Mouse (Mus musculus) liver, embryonic 13.5 days (tissue): ENCODE data around the gene Habp4. TPM values are rescaled to one million over a fixed set of nuclear protein-coding genes. Genes with fewer than 3 reads are reported as not detected.

ENCODE experiments used
- ATAC-seq: fragments of 200-750 bp; cut with Nextera tagmentation; 2 replicates; pipeline ENCODE4 v1.8.0; 2017; ENCODE audit warnings: low read depth, mild to moderate bottlenecking, moderate number of reproducible peaks, moderate library complexity
- DNase-seq: peaks from one replicate; pipeline ENCODE4 v3.0.0; 2022
- H3K27ac ChIP-seq: fragments of 300-500 bp; sonication (generic); 2 replicates; pipeline ENCODE4 v1.5.1; 2015; ENCODE audit warnings: moderate library complexity, mild to moderate bottlenecking, inconsistent platforms
- H3K27me3 ChIP-seq: fragments of 300-500 bp; sonication (generic); 2 replicates; pipeline ENCODE4 v1.6.1; 2015; ENCODE audit warnings: mild to moderate bottlenecking, inconsistent platforms
- H3K36me3 ChIP-seq: fragments of 300-500 bp; sonication (generic); 2 replicates; pipeline ENCODE4 v1.6.1; 2015; ENCODE audit warnings: mild to moderate bottlenecking, inconsistent platforms
- H3K4me1 ChIP-seq: fragments of 300-500 bp; sonication (generic); replicated peaks from 2 replicates; pipeline ENCODE4 v1.6.1; 2015; ENCODE audit warnings: inconsistent platforms
- H3K4me2 ChIP-seq: fragments of 300-500 bp; sonication (generic); 2 replicates; pipeline ENCODE4 v1.6.1; 2015; ENCODE audit warnings: inconsistent platforms, mild to moderate bottlenecking, moderate library complexity
- H3K4me3 ChIP-seq: fragments of 300-500 bp; sonication (generic); replicated peaks from 2 replicates; pipeline ENCODE4 v1.5.1; 2015; ENCODE audit warnings: mild to moderate bottlenecking, inconsistent platforms
- H3K9ac ChIP-seq: fragments of 300-500 bp; sonication (generic); 2 replicates; pipeline ENCODE4 v1.6.1; 2015; ENCODE audit warnings: mild to moderate bottlenecking, inconsistent platforms
- H3K9me3 ChIP-seq: fragments of 300-500 bp; sonication (generic); replicated peaks from 2 replicates; pipeline ENCODE4 v1.6.1; 2016; ENCODE audit warnings: inconsistent platforms
- WGBS: fragments of 180-500 bp; shearing (Covaris S2); methylation state at CpG from one replicate; pipeline ENCODE4 v1.1.7; 2015; ENCODE audit not compliant: insufficient replicate concordance; 5-methylcytosine and 5-hydroxymethylcytosine counted together
- polyA plus RNA-seq: library from polyadenylated mRNA; unstranded; fragments of >200 nt; fragmentation: Nextera tagmentation; extraction: Ambion mirVana; gene quantifications from 2 replicates; pipeline ENCODE4 v1.2.1, GENCODE M21; 2015

The Habp4 gene
- polyA plus RNA-seq, 1 experiment from 2014 or later = 7.5 TPM

GRCm38 (mm10) chr13:64178746-64179652, 17.4 kb downstream of the Habp4 start:
- H3K27ac ChIP-seq = peak overlapping the region; percentile 53
- peak; percentile 45; the same call in 1 of the 2 replicates for ATAC-seq
- no peak overlapping the region for H3K4me3 ChIP-seq
- no peak for DNase-seq
- no peak overlapping the region for H3K9ac ChIP-seq
- WGBS = 63% methylated on average over 13 of the region's 13 CpGs
- H3K27me3 ChIP-seq = no peaks in the 10 kb centered on the region
- H3K4me1 ChIP-seq = peaks cover 10% of the 10 kb centered on the region
- 0 out of 2 replicates have a peak, but pooled peaks cover 2% of the 10 kb centered on the region for H3K36me3 ChIP-seq
- H3K4me2 ChIP-seq = no peak overlapping the region
- no peaks in the 10 kb centered on the region for H3K9me3 ChIP-seq

GRCm38 (mm10) chr13:64180300-64180699, 18.7 kb downstream of the Habp4 start:
- no peak overlapping the region for H3K4me3 ChIP-seq
- no peak for ATAC-seq
- no peak overlapping the region for H3K27ac ChIP-seq
- H3K27me3 ChIP-seq = no peaks in the 10 kb centered on the region
- no peaks in the 10 kb centered on the region for H3K9me3 ChIP-seq
- no peak overlapping the region for H3K4me2 ChIP-seq
- WGBS = 60% methylated on average over 4 of the region's 4 CpGs
- no peak for DNase-seq
- peaks cover 10% of the 10 kb centered on the region for H3K4me1 ChIP-seq
- no peaks in the 10 kb centered on the region for H3K36me3 ChIP-seq
- H3K9ac ChIP-seq = no peak overlapping the region

- Histone ChIP-seq H3K27me3 (no peaks in the 10 kb centered on the region), H3K4me2 (no peak overlapping the region), H3K4me1 (peaks cover 10% of the 10 kb centered on the region), H3K9ac (no peak overlapping the region), H3K27ac (no peak overlapping the region), H3K9me3 (no peaks in the 10 kb centered on the region), H3K4me3 (no peak overlapping the region), H3K36me3 (no peaks in the 10 kb centered on the region)
- DNase-seq (peak; percentile 19), ATAC-seq (peak; percentile 47; the same call in 1 of the 2 replicates)
- 62% methylated on average over 3 of the region's 3 CpGs for WGBS
Observed at GRCm38 (mm10) chr13:64180888-64181287, 19.3 kb downstream of the Habp4 start.

GRCm38 (mm10) chr13:64182091-64182490, 20.5 kb downstream of the Habp4 start:
- no peak for ATAC-seq
- Histone ChIP-seq H3K27me3 (no peaks in the 10 kb centered on the region), H3K9ac (no peak overlapping the region), H3K36me3 (no peaks in the 10 kb centered on the region), H3K4me3 (no peak overlapping the region), H3K4me2 (no peak overlapping the region), H3K9me3 (no peaks in the 10 kb centered on the region), H3K27ac (no peak overlapping the region), H3K4me1 (peaks cover 10% of the 10 kb centered on the region)
- 62% methylated on average over 2 of the region's 2 CpGs for WGBS
- DNase-seq = no peak

- WGBS = 59% methylated on average over 4 of the region's 4 CpGs
- H3K27ac ChIP-seq = no peak overlapping the region
- H3K9me3 ChIP-seq = no peaks in the 10 kb centered on the region
- no peak overlapping the region for H3K9ac ChIP-seq
- DNase-seq (no peak), ATAC-seq (no peak)
- H3K4me3 ChIP-seq = no peak overlapping the region
- H3K4me2 ChIP-seq = no peak overlapping the region
- no peaks in the 10 kb centered on the region for H3K36me3 ChIP-seq
- H3K27me3 ChIP-seq = no peaks in the 10 kb centered on the region
- H3K4me1 ChIP-seq = peaks cover 6% of the 10 kb centered on the region
Observed at GRCm38 (mm10) chr13:64183583-64183982, 22.0 kb downstream of the Habp4 start.

GRCm38 (mm10) chr13:64184361-64184760, 22.7 kb downstream of the Habp4 start:
- Histone ChIP-seq H3K4me1 (0 out of 2 replicates have a peak, but pooled peaks cover 4% of the 10 kb centered on the region), H3K27ac (no peak overlapping the region), H3K27me3 (no peaks in the 10 kb centered on the region), H3K4me3 (no peak overlapping the region), H3K36me3 (no peaks in the 10 kb centered on the region), H3K9ac (no peak overlapping the region), H3K9me3 (no peaks in the 10 kb centered on the region), H3K4me2 (no peak overlapping the region)
- WGBS = 79% methylated on average over 10 of the region's 10 CpGs
- no peak for ATAC-seq
- DNase-seq = no peak

- WGBS = 70% methylated on average over 7 of the region's 7 CpGs
- no peak overlapping the region for H3K9ac ChIP-seq
- H3K9me3 ChIP-seq = no peaks in the 10 kb centered on the region
- no peaks in the 10 kb centered on the region for H3K36me3 ChIP-seq
- H3K4me1 ChIP-seq = 0 out of 2 replicates have a peak, but pooled peaks cover 4% of the 10 kb centered on the region
- no peak overlapping the region for H3K4me3 ChIP-seq
- no peak overlapping the region for H3K27ac ChIP-seq
- no peak for ATAC-seq
- no peak overlapping the region for H3K4me2 ChIP-seq
- H3K27me3 ChIP-seq = no peaks in the 10 kb centered on the region
- no peak for DNase-seq
Observed at GRCm38 (mm10) chr13:64185176-64185575, 23.6 kb downstream of the Habp4 start.

GRCm38 (mm10) chr13:64185586-64185985, 24.0 kb downstream of the Habp4 start:
- WGBS = 73% methylated on average over 9 of the region's 9 CpGs
- no peak for ATAC-seq
- no peak overlapping the region for H3K9ac ChIP-seq

GRCm38 (mm10) chr13:64186516-64186915, 24.9 kb downstream of the Habp4 start:
- H3K4me3 ChIP-seq = no peak overlapping the region
- ATAC-seq = no peak
- DNase-seq = no peak
- no peaks in the 10 kb centered on the region for H3K9me3 ChIP-seq
- H3K4me2 ChIP-seq = no peak overlapping the region
- no peaks in the 10 kb centered on the region for H3K36me3 ChIP-seq
- 0 out of 2 replicates have a peak, but pooled peaks cover 4% of the 10 kb centered on the region for H3K4me1 ChIP-seq
- H3K27me3 ChIP-seq = no peaks in the 10 kb centered on the region
- WGBS = 66% methylated on average over 4 of the region's 4 CpGs
- no peak overlapping the region for H3K27ac ChIP-seq
- no peak overlapping the region for H3K9ac ChIP-seq

More at GRCm38 (mm10) chr13:64185586-64185985, 24.0 kb downstream of the Habp4 start:
- Histone ChIP-seq H3K4me3 (no peak overlapping the region), H3K36me3 (no peaks in the 10 kb centered on the region), H3K9me3 (no peaks in the 10 kb centered on the region), H3K4me2 (no peak overlapping the region), H3K27me3 (no peaks in the 10 kb centered on the region), H3K4me1 (0 out of 2 replicates have a peak, but pooled peaks cover 4% of the 10 kb centered on the region), H3K27ac (no peak overlapping the region)
- no peak for DNase-seq

GRCm38 (mm10) chr13:64187065-64187464, 25.4 kb downstream of the Habp4 start:
- H3K27me3 ChIP-seq = no peaks in the 10 kb centered on the region
- H3K36me3 ChIP-seq = no peaks in the 10 kb centered on the region
- H3K9ac ChIP-seq = no peak overlapping the region
- H3K4me3 ChIP-seq = no peak overlapping the region
- no peak overlapping the region for H3K4me2 ChIP-seq
- no peak overlapping the region for H3K27ac ChIP-seq
- 0 out of 2 replicates have a peak, but pooled peaks cover 4% of the 10 kb centered on the region for H3K4me1 ChIP-seq
- DNase-seq (no peak), ATAC-seq (no peak)
- no peaks in the 10 kb centered on the region for H3K9me3 ChIP-seq

- Histone ChIP-seq H3K4me1 (no peaks in the 10 kb centered on the region), H3K9ac (no peak overlapping the region), H3K27me3 (no peaks in the 10 kb centered on the region), H3K9me3 (no peaks in the 10 kb centered on the region), H3K27ac (no peak overlapping the region), H3K4me2 (no peak overlapping the region), H3K4me3 (no peak overlapping the region), H3K36me3 (no peaks in the 10 kb centered on the region)
- WGBS = 76% methylated on average over 6 of the region's 6 CpGs
- DNase-seq (no peak), ATAC-seq (no peak)
Observed at GRCm38 (mm10) chr13:64197899-64198298, 36.3 kb downstream of the Habp4 start.

GRCm38 (mm10) chr13:64198310-64198709, 36.7 kb downstream of the Habp4 start:
- H3K36me3 ChIP-seq = no peaks in the 10 kb centered on the region
- ATAC-seq (no peak), DNase-seq (no peak)
- H3K27ac ChIP-seq = no peak overlapping the region
- no peaks in the 10 kb centered on the region for H3K4me1 ChIP-seq
- H3K9me3 ChIP-seq = no peaks in the 10 kb centered on the region
- no peak overlapping the region for H3K9ac ChIP-seq
- H3K4me2 ChIP-seq = no peak overlapping the region
- H3K4me3 ChIP-seq = no peak overlapping the region
- 66% methylated on average over 4 of the region's 4 CpGs for WGBS
- no peaks in the 10 kb centered on the region for H3K27me3 ChIP-seq
